Mouse (Mus musculus) heart, adult 8-10 months (tissue): ENCODE measurements around the gene Il4ra. TPM values are rescaled to one million over a fixed set of nuclear protein-coding genes. Genes with fewer than 3 reads are reported as not detected.

Source experiments
- DNase-seq: peaks from one replicate; pipeline ENCODE4 v3.0.0; 2022; ENCODE audit warnings: low spot score
- total RNA-seq, 4 experiments: library from RNA; stranded (reverse); gene quantifications; 2 replicates each; pipeline ENCODE4 v1.2.4; 2022

Gene Il4ra
- total RNA-seq, 4 experiments from 2014 or later: 11.1 to 16.8 (median 13.5) TPM

GRCm38 (mm10) chr7:125549916-125550315, 2.0 kb upstream of the Il4ra start:
- DNase-seq: no peak

GRCm38 (mm10) chr7:125550881-125551381, 989 bp upstream of the Il4ra start:
- DNase-seq: peak; percentile 71

- DNase-seq: no peak
Observed at GRCm38 (mm10) chr7:125552851-125553555, 1.1 kb downstream of the Il4ra start.

- no peak for DNase-seq
Observed at GRCm38 (mm10) chr7:125553653-125554428, 1.9 kb downstream of the Il4ra start.

- DNase-seq: no peak
Observed at GRCm38 (mm10) chr7:125554456-125555114, 2.7 kb downstream of the Il4ra start.

- DNase-seq: no peak
Observed at GRCm38 (mm10) chr7:125555351-125555872, 3.5 kb downstream of the Il4ra start.

GRCm38 (mm10) chr7:125556096-125556495, 4.2 kb downstream of the Il4ra start:
- no peak for DNase-seq

- no peak for DNase-seq
Observed at GRCm38 (mm10) chr7:125556865-125557264, 4.9 kb downstream of the Il4ra start.

GRCm38 (mm10) chr7:125558401-125558945, 6.6 kb downstream of the Il4ra start:
- no peak for DNase-seq

GRCm38 (mm10) chr7:125558997-125559396, 7.1 kb downstream of the Il4ra start:
- DNase-seq: no peak

GRCm38 (mm10) chr7:125559537-125559936, 7.6 kb downstream of the Il4ra start:
- DNase-seq: no peak

- no peak for DNase-seq
Observed at GRCm38 (mm10) chr7:125560146-125560785, 8.3 kb downstream of the Il4ra start.

GRCm38 (mm10) chr7:125561085-125561690, 9.3 kb downstream of the Il4ra start:
- peak; percentile 94 for DNase-seq

GRCm38 (mm10) chr7:125562413-125562812, 10.5 kb downstream of the Il4ra start:
- DNase-seq: no peak

GRCm38 (mm10) chr7:125563093-125563492, 11.2 kb downstream of the Il4ra start:
- no peak for DNase-seq

GRCm38 (mm10) chr7:125564316-125565024, 12.6 kb downstream of the Il4ra start:
- no peak for DNase-seq

GRCm38 (mm10) chr7:125565516-125566285, 13.8 kb downstream of the Il4ra start:
- no peak for DNase-seq

- no peak for DNase-seq
Observed at GRCm38 (mm10) chr7:125566420-125566819, 14.5 kb downstream of the Il4ra start.

- DNase-seq: no peak
Observed at GRCm38 (mm10) chr7:125568888-125569287, 17.0 kb downstream of the Il4ra start.
